Mouse (Mus musculus): ENCODE measurements at regions not wholly inside any gene's neighbourhood (a gene's known extent, or its start where the extent isn't known, plus 50 kb on each side); places are given as distances from the start of the nearest gene placed in this dataset.

DNA sequence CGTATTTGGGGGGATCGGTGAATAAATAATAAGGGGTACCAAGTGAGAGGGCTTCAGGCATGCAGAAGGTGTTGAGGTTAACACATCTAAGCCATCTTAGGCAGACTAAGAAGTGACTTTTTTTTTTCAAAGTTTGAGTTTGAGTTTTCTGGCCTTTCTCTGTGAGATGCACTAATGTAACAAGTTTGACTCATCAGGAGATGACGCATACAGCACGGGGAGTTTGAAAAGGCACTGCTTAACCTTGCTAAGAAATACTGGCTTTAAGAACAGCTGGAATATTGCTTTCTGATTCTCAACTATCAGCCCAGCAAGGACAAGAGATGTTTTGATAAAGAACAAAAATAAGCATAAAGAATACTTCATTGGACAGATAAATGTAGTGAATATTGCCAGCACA lies 806.6 kb downstream of the Kcna4 start:
- TF ChIP-seq POLR2A (IDR thresholded peaks at IDR 0.05; ENCODE audit: low read depth, low read length), result no peak
- no peak for TF ChIP-seq CTCF (conservative IDR thresholded peaks at IDR 0.05; ENCODE audit: insufficient read depth, insufficient read length, low read depth, low read length)

Measured in kidney, adult 2 months (tissue).